Mouse (Mus musculus) lung, postnatal 0 days (tissue): ENCODE data around the gene Sema3b.

Source experiments
- CTCF ChIP-seq: IDR thresholded peaks from 2 replicates; pipeline ENCODE4 v1.5.1; 2016; ENCODE audit warnings: antibody characterized with exemption, mild to moderate bottlenecking
- EP300 ChIP-seq: IDR thresholded peaks from 2 replicates; pipeline ENCODE4 v1.6.1; 2016; ENCODE audit warnings: antibody characterized with exemption, mild to moderate bottlenecking, control low read depth

GRCm38 (mm10) chr9:107550491-107551116 is 58.4 kb downstream of the Sema3b start:
- TF ChIP-seq CTCF: no peak
- TF ChIP-seq EP300: no peak
